Mouse (Mus musculus) CD4-positive, CD25-positive, alpha-beta regulatory T cell (primary cell): ENCODE results near the gene Vmn1r160. TPM values are rescaled to one million over a fixed set of nuclear protein-coding genes. Genes with fewer than 3 reads are reported as not detected.

Experiments
- polyA plus RNA-seq: library from polyadenylated mRNA; unstranded; fragments of 100-300 nt; shearing (Covaris generic); gene quantifications from one replicate; pipeline ENCODE4 v1.2.1, GENCODE M21; 2017

The Vmn1r160 gene
- not detected for polyA plus RNA-seq

DNA sequence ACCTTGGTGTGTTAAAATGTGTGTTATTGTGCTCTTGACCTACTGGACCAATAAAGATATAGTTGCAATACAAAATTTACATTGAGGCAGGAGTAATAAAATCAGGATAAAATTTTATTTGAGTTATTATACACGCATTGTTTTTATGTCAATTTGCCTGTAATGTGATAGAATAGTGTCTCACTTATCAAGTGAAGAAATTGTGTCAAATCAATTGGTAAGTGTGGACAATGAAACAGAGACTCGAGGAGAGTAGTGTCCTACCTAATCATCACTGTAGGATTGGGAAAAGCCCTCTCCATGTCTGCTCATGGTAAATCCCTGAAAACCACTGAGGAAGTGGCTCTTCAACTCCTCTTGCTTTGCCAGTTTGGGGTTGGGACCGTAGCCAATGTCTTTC lies at the start of gene Vmn1r160:
Gene Vmn1r160, plus strand, starts transcription at position 301 of the 400 bp plus-strand sequence.

DNA sequence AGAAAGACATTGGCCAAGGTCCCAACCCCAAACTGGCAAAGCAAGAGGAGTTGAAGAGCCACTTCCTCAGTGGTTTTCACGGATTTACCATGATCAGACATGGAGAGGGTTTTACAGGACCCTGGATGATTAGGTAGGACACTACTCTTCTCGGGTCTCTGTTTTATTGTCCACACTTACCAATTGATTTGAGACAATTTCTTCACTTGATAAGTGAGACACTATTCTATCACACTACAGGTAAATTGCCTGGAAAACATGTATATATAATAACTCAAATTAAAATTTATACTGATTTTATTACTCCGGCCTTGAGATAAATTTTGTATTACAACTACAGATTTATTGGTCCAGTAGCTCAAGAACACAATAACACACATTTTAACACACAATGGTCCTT lies 27.5 kb upstream of the Vmn1r160 start, which contains the start of gene Vmn1r159:
Gene Vmn1r159, minus strand, starts transcription at position 101 of the 400 bp plus-strand sequence.

Other genes with a start within 250 kb of the Vmn1r160 start
- gene Vmn1r155, start 213.2 kb upstream of the Vmn1r160 start, polyA plus RNA-seq = not detected
- not detected for gene Gm8693, start 178.9 kb upstream of the Vmn1r160 start, polyA plus RNA-seq
- not detected for gene Gm4567, start 151.5 kb upstream of the Vmn1r160 start, polyA plus RNA-seq
- not detected for gene Vmn1r157, start 109.5 kb upstream of the Vmn1r160 start, polyA plus RNA-seq
- not detected for gene Vmn1r158, start 80.4 kb upstream of the Vmn1r160 start, polyA plus RNA-seq
- not detected for gene Vmn1r159, start 27.6 kb upstream of the Vmn1r160 start, polyA plus RNA-seq
- gene Gm4214, start 113.4 kb downstream of the Vmn1r160 start, polyA plus RNA-seq = not detected
- not detected for gene Gm4216, start 148.7 kb downstream of the Vmn1r160 start, polyA plus RNA-seq
- gene Vmn1r163, start 184.3 kb downstream of the Vmn1r160 start, polyA plus RNA-seq = 0.35 TPM
- gene Gm8720, start 196.2 kb downstream of the Vmn1r160 start, polyA plus RNA-seq = not detected